Mouse (Mus musculus) stomach, embryonic 16.5 days (tissue): ENCODE results near the gene Anxa6. TPM values are rescaled to one million over a fixed set of nuclear protein-coding genes. Genes with fewer than 3 reads are reported as not detected.

Experiments used
- ATAC-seq: fragments of 200-750 bp; cut with Nextera tagmentation; 2 replicates; pipeline ENCODE4 v1.8.0; 2017; ENCODE audit warnings: moderate number of reproducible peaks, moderate TSS enrichment; ENCODE audit not compliant: insufficient read depth, low FRiP score
- H3K27ac ChIP-seq: fragments of 300-500 bp; sonication (generic); 2 replicates; pipeline ENCODE4 v1.5.1; 2014; ENCODE audit warnings: low read length
- H3K27me3 ChIP-seq: fragments of 300-500 bp; sonication (generic); 2 replicates; pipeline ENCODE4 v1.6.1; 2014; ENCODE audit warnings: low read length, control low read depth, mixed read lengths; ENCODE audit not compliant: control insufficient read depth, insufficient read depth
- H3K36me3 ChIP-seq: fragments of 300-500 bp; sonication (generic); 2 replicates; pipeline ENCODE4 v1.6.1; 2014; ENCODE audit warnings: low read length; ENCODE audit not compliant: control insufficient read depth, insufficient read depth
- H3K4me1 ChIP-seq: fragments of 300-500 bp; sonication (generic); 2 replicates; pipeline ENCODE4 v1.6.1; 2014; ENCODE audit warnings: low read length, control low read depth, mixed read lengths; ENCODE audit not compliant: control insufficient read depth, insufficient read depth
- H3K4me2 ChIP-seq: fragments of 300-500 bp; sonication (generic); 2 replicates; pipeline ENCODE4 v1.6.1; 2014; ENCODE audit warnings: low read depth, low read length, mixed read lengths
- H3K4me3 ChIP-seq: fragments of 300-500 bp; sonication (generic); replicated peaks from 2 replicates; pipeline ENCODE4 v1.5.1; 2014; ENCODE audit warnings: mild to moderate bottlenecking, low read length
- H3K9ac ChIP-seq: fragments of 300-500 bp; sonication (generic); 2 replicates; pipeline ENCODE4 v1.6.1; 2014; ENCODE audit warnings: low read length
- H3K9me3 ChIP-seq: fragments of 300-500 bp; sonication (generic); replicated peaks from 2 replicates; pipeline ENCODE4 v1.6.1; 2016; ENCODE audit warnings: low read length, control low read depth; ENCODE audit not compliant: control insufficient read depth
- WGBS: fragments of 180-500 bp; shearing (Covaris S2); extraction: QIAGEN DNeasy Blood & Tissue Kit; methylation state at CpG from one replicate; pipeline ENCODE4 v1.1.7; 2014; 5-methylcytosine and 5-hydroxymethylcytosine counted together
- polyA plus RNA-seq: library from polyadenylated mRNA; unstranded; fragments of >200 nt; fragmentation: Nextera tagmentation; extraction: Ambion mirVana; gene quantifications from 2 replicates; pipeline ENCODE4 v1.2.1, GENCODE M21; 2015

The Anxa6 gene
- polyA plus RNA-seq, 1 experiment from 2014 or later = 364 TPM

DNA sequence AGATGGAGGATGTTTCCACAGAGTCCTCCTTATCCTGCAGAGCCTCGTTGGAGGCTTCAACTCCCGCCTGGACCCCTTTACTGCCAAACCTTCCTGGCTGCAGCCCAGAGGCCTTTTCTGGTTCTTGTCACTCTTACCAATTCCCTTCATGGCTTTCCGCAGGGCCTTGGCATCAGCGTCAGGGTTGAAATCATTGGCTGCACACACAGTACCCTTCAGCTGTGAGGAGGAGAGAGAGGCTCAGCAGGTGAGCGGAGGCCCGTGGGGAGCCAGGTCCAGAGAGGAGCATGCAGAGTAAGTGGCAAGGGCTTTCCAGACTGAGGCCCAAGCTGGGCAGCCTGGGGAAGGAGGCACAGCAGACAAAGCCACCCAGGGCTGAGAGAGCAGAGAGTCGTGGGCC lies 37.1 kb downstream of the Anxa6 start:
- Histone ChIP-seq H3K9ac (no peak overlapping the region), H3K9me3 (no peaks in the 10 kb centered on the region; the same call in 1 of the 2 replicates), H3K27me3 (no peaks in the 10 kb centered on the region), H3K27ac (no peak overlapping the region), H3K36me3 (peaks cover 22% of the 10 kb centered on the region), H3K4me1 (no peaks in the 10 kb centered on the region), H3K4me2 (no peak overlapping the region), H3K4me3 (no peak overlapping the region)
- 66% methylated on average over 7 of the region's 7 CpGs for WGBS
- no peak for ATAC-seq

DNA sequence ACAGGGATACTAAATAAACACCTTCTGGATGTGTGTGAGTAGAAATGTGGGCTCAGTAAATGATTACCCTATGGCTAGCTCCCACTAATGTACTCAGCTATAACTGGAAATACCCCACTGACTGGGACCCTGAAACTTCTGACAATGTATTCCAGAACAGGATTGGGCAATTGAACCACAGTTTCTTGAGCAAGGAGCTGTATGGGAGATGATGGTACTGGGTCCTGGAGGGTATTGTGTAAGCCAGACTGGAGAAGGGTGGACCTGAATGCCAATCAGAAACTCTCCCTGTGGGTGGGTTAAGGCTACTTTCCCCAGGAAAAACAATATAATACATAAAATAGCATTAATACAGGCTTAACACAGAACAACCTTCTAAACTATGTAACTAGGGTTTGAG lies 43.3 kb downstream of the Anxa6 start:
- Histone ChIP-seq H3K4me2 (no peak overlapping the region), H3K27me3 (no peaks in the 10 kb centered on the region), H3K27ac (no peak overlapping the region), H3K9ac (no peak overlapping the region), H3K9me3 (no peaks in the 10 kb centered on the region), H3K4me3 (no peak overlapping the region), H3K36me3 (peaks cover 20% of the 10 kb centered on the region; the same call in 1 of the 2 replicates), H3K4me1 (no peaks in the 10 kb centered on the region)
- no peak for ATAC-seq

DNA sequence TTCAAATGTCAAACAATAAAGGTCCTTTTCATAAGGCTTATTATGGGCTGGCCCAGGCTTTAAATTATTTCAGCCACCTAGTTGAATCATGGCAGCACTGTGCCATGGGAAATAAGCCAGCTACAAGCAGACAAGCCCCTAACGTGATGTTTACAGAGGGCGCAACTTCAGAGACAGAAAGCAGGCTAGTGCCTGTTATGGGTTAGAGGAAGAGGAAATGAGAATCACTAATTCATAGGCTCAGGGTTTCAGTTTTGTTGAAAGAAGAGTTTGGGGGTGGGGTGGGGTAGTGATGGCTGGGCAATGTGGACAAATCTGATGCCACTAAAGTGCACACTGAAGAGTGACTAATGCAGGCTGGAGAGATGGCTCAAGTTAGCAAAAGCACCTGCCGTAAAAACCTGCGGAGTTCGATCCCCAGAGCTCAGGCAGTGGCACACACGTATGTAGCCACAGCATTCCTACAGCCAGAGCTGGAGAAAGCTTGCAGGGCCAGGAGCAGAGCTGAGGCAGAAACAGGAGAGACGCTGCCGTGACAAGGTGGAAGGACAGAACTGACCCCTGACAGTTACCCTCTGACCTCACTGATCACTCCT lies 44.4 kb downstream of the Anxa6 start:
- ATAC-seq = no peak
- Histone ChIP-seq H3K4me1 (no peaks in the 10 kb centered on the region), H3K27me3 (no peaks in the 10 kb centered on the region), H3K4me2 (no peak overlapping the region), H3K36me3 (peaks cover 11% of the 10 kb centered on the region; the same call in 1 of the 2 replicates), H3K4me3 (no peak overlapping the region), H3K27ac (no peak overlapping the region), H3K9ac (no peak overlapping the region), H3K9me3 (no peaks in the 10 kb centered on the region)
- 62% methylated on average over 8 of the region's 8 CpGs for WGBS

DNA sequence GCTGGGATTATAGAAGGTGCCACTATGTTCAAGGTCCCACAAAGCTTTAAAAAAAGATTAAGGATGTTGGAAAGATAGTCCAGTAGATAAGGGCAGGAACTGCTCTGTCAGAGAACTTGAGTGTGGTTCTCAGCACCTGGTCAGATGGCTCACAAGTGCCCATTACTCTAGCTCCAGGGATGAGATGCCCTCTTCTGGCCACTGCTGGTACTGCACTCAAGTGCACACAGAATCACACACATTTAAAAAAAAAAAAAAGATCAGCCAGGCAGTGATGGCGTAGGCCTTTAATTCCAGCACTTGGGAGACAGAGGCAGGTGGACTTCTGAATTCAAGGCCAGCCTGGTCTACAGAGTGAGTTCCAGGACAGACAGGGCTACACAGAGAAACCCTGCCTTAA lies 45.3 kb downstream of the Anxa6 start:
- Histone ChIP-seq H3K4me2 (no peak overlapping the region), H3K4me3 (no peak overlapping the region), H3K27ac (no peak overlapping the region), H3K9ac (no peak overlapping the region), H3K36me3 (peaks cover 16% of the 10 kb centered on the region; the same call in 1 of the 2 replicates), H3K4me1 (no peaks in the 10 kb centered on the region), H3K9me3 (no peaks in the 10 kb centered on the region), H3K27me3 (no peaks in the 10 kb centered on the region)
- 85% methylated on average over 1 of the region's 1 CpGs for WGBS
- no peak for ATAC-seq

DNA sequence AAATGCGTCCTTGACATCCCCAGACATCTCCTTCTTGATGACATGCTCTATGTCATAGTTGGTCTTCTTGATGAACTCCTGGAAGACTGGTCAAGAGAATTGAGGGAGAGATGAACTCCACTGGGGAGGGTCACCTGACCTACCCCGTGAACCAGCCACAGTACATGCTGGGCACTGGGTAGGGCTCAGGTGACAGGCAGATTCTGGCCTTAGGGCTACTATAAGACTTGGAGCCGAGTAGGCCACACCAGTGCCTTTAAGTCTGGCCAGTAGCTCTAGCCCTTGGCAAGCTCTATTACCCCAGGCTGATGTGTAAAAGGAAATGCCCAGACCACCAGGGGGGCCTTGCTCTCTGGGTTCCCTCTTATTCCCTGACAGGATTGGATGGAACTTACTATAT lies 48.2 kb downstream of the Anxa6 start:
- H3K9me3 ChIP-seq = no peaks in the 10 kb centered on the region
- ATAC-seq = no peak
- peaks cover 27% of the 10 kb centered on the region for H3K36me3 ChIP-seq
- H3K4me3 ChIP-seq = no peak overlapping the region
- H3K4me2 ChIP-seq = no peak overlapping the region
- H3K27ac ChIP-seq = no peak overlapping the region
- no peak overlapping the region for H3K9ac ChIP-seq
- WGBS = 78% methylated on average over 3 of the region's 3 CpGs
- H3K4me1 ChIP-seq = no peaks in the 10 kb centered on the region
- no peaks in the 10 kb centered on the region for H3K27me3 ChIP-seq

DNA sequence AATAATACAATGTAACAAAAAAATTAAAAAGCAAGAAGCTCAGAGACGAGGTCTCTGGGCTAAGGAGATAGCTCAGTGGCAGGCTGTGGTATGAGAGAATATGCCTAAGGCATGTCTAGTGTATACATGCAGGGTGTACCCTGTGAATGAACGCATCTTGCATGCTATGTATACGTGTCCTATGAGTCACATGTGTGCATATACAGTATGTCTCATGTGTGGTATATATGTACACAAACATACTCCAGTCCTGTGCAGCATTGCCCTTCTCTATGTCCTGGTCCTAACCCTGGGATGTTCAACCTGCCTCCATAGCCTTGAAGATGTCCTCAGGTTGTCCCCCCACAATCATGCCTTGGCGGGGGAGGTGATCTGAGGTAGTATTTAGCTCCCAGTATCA lies 48.7 kb downstream of the Anxa6 start:
- no peaks in the 10 kb centered on the region for H3K27me3 ChIP-seq
- no peak overlapping the region for H3K9ac ChIP-seq
- no peaks in the 10 kb centered on the region for H3K4me1 ChIP-seq
- WGBS = 56% methylated on average over 4 of the region's 4 CpGs
- peaks cover 27% of the 10 kb centered on the region for H3K36me3 ChIP-seq
- H3K9me3 ChIP-seq = no peaks in the 10 kb centered on the region
- no peak overlapping the region for H3K27ac ChIP-seq
- peak; percentile 22; the same call in 1 of the 2 replicates for ATAC-seq
- H3K4me3 ChIP-seq = no peak overlapping the region
- no peak overlapping the region for H3K4me2 ChIP-seq

DNA sequence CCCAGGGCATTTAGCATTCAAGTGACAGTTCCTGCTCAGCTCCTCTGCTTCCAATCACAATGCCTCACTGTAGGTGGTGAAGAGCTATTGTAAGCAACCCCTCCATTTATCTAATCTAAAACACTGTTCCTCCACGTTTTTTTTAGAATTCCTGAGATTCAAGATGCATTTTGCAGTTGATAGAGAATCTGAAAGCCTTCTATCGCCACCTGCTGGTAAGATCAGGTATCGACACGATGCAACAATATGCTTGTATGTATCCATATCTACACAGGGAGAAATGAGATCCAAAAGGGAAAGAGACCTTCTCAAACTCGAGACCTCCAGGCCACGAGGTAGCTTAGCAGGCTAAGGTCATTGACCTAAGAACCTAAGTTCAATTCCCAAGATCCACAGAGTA lies 49.2 kb downstream of the Anxa6 start:
- no peak for ATAC-seq
- H3K36me3 ChIP-seq = peaks cover 32% of the 10 kb centered on the region

DNA sequence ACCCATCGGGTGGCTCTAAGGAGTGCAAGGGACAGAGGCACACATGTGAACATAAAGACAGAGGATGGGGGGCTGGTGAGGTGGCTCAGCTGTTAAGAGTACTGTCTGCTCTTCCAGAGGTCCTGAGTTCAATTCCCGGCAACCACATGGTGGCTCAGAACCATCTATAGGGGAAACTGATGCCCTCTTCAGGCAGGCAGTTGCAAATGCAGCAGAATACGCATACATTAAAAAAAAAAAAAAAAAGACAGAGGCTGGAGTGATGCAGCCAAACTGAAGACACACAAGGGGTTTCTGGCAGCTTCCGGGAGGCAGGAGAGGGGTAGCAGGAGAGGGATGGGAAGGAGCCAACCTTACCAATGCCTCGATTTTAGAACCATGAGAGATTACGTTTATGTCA lies 50.7 kb downstream of the Anxa6 start:
- H3K27me3 ChIP-seq = no peaks in the 10 kb centered on the region

More for the DNA sequence above, 49.2 kb downstream of the Anxa6 start:
- Histone ChIP-seq H3K4me1 (no peaks in the 10 kb centered on the region), H3K4me3 (no peak overlapping the region), H3K9ac (no peak overlapping the region), H3K27me3 (no peaks in the 10 kb centered on the region), H3K4me2 (no peak overlapping the region), H3K9me3 (no peaks in the 10 kb centered on the region), H3K27ac (no peak overlapping the region)
- 2% methylated on average over 6 of the region's 6 CpGs for WGBS

DNA sequence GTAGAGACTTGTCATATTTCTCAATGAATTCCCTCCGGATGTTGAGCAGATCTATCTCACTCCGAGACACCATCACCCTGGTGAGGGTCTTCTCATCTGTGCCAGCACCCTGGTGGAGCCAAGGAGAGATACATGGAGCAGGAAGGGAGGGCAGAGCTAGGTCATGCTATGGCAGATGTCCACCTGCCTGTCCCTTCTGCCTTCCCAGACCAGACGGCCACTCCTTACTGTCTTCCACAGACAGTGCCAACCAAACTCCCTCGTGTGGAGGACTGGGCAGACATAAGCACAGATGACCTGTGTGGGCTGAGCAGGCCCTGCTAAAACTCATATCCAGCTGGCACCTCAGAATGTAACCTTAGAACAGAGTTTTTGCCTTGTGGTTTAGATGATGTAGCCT lies 51.6 kb downstream of the Anxa6 start:
- no peak overlapping the region for H3K4me2 ChIP-seq
- no peaks in the 10 kb centered on the region for H3K27me3 ChIP-seq
- H3K27ac ChIP-seq = no peak overlapping the region
- ATAC-seq = no peak
- WGBS = 96% methylated on average over 4 of the region's 4 CpGs
- H3K9ac ChIP-seq = no peak overlapping the region
- no peaks in the 10 kb centered on the region for H3K4me1 ChIP-seq
- no peak overlapping the region for H3K4me3 ChIP-seq
- peaks cover 28% of the 10 kb centered on the region for H3K36me3 ChIP-seq
- H3K9me3 ChIP-seq = no peaks in the 10 kb centered on the region

More for the DNA sequence above, 50.7 kb downstream of the Anxa6 start:
- H3K4me1 ChIP-seq = no peaks in the 10 kb centered on the region
- 89% methylated on average over 6 of the region's 6 CpGs for WGBS
- no peak overlapping the region for H3K27ac ChIP-seq
- no peaks in the 10 kb centered on the region for H3K9me3 ChIP-seq
- ATAC-seq = no peak
- H3K4me3 ChIP-seq = no peak overlapping the region
- no peak overlapping the region for H3K9ac ChIP-seq
- no peak overlapping the region for H3K4me2 ChIP-seq
- peaks cover 28% of the 10 kb centered on the region for H3K36me3 ChIP-seq
